Mouse (Mus musculus) brain, adult 2 months (tissue): ENCODE measurements around the gene Ptov1.

ENCODE experiments used
- DNase-seq: peaks from one replicate; pipeline ENCODE4 v3.0.0; 2011; ENCODE audit warnings: low read depth, low spot score

Ptov1 gene

GRCm38 (mm10) chr7:44814952-44815553 lies 54.5 kb downstream of the Ptov1 start:
- no peak for DNase-seq

- DNase-seq, result no peak
These were observed 55.2 kb downstream of the Ptov1 start for GRCm38 (mm10) chr7:44814423-44814822.

GRCm38 (mm10) chr7:44813985-44814384 lies 55.6 kb downstream of the Ptov1 start:
- no peak for DNase-seq
